Mouse (Mus musculus): ENCODE results near the gene Slc7a1.

The Slc7a1 gene

DNA sequence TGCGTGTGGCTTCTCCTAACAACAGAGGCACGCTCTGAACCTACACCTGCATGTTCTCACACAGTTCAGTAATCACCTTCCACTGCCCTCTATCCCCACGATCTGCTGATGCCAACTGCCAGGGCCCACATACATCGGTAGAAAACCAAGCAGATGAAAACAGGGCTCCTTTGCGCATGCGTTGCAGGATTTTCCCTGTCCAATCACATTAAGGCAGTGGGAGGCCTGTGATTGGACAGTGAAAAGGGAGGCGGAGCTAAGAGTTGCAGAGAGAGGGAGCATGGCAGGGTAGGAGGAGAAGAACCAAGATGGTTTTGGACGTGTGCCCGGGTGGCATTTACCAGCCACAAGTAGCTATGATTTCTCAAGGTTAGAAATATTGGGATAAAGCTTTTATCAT, 28.3 kb downstream of the Slc7a1 start:
- intact Hi-C loops (cut with DNase I): no loop called here

DNA sequence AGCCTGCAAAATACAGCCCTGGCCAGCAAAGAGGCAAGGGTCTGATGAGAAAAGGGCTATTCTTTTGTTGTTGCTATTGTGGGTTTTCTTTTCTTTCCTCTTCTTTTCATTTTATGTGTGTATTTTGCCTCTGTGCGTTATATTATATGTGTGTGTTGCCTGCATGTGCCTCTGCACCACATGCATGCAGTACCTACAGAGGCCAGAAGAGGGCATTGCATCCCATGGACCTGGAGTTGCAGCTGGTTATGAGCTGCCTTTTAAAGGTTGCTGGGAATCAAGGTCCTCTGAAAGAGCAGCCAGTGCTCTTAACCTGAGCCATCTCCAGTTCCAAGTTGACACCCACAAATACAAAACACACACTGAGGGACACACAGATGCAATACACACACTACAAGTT, 29.1 kb downstream of the Slc7a1 start:
- intact Hi-C loops (cut with DNase I): no loop called here

DNA sequence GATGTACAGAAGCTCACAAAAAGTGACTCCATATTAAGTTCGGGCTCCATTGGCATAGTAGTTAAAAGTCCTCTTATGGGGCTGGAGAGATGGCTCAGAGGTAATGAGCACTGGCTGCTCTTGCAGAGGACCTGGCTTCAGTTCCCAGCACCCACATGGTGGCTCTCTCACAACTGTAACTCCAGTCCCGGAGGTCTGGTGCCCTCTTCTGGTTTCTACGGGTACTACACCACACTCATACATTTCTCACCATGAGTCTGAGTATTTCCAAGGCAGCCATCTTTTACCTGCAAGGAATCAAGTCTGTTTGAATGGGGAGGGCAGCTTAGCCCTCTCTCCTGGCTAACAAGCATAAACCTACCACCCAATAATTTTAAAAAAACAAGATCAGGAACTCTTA, 30.5 kb downstream of the Slc7a1 start:
- intact Hi-C loops (cut with DNase I): no loop called here

DNA sequence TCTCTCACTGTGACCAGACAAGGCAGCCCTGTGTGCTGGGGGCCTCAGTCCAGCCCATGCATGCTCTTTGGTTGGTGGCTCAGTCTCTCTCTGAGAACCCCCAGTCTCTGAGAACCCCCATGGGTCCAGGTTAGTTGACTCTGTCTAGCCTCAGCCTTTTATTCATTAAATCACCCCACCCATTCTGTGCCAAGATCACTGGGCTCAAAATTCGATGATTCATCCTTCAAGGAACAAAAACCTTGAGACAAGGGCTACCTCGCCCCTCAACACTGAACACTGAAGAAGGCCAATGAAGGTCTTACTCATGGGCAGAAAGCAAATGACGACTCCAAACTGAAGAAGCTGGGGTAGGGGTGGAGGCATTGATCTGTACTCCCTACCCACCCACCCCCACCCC, 31.9 kb downstream of the Slc7a1 start:
- intact Hi-C loops (cut with DNase I): no loop called here

DNA sequence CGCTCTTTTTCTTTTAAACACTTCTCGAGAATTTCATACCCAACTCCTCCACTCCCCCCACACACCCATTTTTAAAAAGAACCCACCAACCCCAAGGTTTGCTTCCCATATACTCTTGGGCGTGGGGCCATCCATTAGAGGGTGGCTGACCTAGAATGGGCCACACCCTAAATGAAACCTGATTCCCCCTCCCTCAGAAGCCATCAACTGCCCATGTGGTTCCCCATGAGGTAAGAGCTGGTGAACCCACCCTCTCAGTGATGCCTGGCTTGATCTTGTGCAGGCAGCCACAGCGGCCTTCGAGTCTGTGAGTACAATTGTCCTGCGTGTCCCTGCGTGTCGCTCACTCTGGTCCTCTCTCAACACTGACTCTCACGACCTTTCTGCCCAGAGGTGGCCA, 33.2 kb downstream of the Slc7a1 start:
- intact Hi-C loops (cut with DNase I): no loop called here

DNA sequence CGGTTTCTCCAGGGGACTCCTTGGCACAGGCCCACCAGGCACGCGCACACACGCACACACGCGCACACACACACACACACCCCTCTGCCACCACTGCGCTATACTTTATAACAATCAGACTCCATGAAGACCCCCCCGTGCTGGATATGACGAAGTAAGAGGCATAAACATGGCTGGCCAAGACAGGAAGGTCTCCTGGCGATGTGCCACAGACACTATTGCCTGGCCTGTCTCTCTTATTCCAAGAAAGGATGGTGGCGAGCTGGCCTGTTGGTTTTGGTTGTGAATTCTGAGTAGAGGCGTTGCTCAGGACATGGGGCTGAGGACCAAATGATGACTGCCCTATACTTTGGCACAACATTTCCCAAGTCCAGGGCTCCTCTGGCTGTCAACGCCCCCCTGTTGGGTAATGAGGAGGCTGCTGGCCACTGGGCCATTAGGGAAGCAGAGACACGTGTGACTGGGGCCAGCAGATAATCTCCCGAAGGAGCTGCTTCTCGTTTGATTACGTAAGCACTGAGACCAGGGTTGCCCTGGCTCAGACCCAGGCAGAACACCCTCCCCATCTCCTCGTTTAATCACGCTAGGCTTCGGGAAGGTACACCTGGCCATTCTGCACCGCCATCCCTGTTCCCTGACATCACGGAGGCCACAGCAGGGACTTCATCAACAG, 36.1 kb downstream of the Slc7a1 start:
- intact Hi-C loops (cut with DNase I): no loop called here

DNA sequence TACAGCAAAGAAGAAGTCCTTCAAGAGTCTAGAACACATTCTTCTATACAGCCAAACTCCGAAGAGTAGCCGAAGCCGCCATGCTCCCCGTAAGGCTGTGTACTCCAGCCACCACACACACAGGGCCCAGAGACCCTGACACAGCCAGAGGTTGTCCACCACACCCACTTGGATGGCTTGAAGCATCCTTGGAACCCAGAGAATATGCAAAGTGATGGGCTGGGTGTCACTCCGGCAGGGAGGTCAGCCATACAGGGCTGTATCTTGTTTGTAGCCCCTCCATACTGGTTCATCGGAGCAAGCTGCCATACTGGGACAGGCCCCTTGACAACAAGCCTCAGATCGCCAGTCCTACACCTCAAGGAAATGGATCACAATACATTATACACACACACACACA, 37.4 kb downstream of the Slc7a1 start:
- intact Hi-C loops (cut with DNase I): no loop called here

DNA sequence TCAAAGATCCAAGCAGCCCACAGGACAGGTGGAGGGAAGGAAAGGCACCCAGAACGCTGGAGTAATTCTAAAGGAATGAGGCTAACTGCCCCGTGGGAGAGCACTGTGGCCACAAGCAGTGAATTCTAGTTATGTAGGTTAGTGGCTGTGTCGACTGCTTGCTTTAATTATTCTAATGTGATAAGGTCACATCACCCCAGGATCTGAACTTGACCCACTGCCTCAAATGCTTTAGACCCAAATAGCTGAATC, 38.0 kb downstream of the Slc7a1 start:
- intact Hi-C loops (cut with DNase I): no loop called here

DNA sequence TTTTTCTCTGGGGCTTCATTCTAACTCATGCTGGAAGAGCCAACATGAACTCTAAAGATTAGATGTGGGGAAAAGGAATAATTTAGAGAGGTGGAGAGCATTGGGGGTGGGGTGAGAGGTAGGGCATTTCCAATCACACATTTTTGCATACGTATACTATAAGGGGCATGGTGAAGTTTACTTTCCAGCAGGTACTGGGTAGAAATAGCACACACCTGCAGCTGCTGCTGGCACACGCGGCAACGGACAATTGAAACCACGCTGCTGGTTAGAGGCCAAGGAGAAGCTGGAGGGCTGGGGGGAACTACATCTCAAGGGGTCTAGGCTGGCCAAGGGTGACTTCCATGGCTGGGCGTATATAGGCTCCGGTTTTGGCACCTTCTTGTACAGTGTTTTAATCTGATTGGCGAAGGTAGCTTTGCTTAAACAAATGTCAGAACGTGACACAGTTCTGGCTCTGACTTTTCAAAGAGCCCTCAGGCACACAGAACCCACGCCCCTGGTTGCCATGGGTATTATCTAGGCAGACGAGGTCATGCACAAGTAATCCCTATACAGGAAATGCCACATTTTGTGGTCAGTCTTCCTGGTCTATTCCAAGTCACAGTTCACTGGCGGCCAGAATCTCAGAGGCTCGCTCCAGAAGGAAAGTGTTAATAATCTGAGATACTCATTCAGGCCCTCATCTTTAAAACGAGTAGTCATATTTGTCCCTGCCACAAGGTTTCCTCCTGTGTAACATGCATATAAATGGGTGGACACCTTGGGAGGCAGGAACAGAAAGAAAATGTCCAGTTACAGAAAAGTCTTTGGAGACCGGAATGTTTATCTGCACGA, 38.6 kb downstream of the Slc7a1 start:
- intact Hi-C loops (cut with DNase I): no loop called here

DNA sequence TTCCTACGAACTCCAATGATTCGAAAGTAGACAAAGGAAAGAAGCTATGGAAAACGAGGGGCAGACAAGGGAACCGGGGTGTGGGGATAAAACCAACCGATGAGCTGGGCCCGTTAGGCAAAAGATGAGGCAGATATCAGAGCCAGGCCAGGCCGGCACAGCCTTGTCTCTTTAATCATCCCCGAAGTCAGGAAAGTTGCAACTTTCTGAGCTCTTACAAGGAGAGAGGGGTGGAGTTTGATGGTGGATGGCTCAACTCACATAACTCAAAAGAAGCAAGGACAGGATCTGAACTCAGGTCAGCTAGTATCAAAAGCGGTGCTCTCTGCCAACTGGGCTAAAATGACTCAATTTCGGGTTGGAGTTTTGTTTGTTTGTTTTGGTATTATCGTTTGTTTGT, 40.6 kb downstream of the Slc7a1 start:
- intact Hi-C loops (cut with DNase I): no loop called here

DNA sequence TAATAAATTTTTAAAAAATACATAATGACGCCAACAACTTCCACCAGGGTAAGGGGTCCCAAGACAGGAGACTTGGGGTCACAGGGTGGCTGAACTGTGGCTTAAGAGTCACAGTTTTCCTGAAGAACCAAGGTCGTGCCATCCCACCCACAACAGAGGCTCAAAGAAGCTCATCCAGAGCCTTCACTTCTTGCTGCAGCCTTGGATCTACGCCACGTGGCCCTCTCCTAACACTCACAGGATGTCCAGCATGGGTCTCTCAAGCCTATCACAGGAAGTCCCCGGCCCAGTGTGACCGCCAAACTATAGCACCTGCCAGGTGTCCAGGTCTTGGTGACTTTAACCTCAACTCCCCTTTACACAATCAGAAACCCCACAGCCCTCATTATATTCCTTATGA, 42.5 kb downstream of the Slc7a1 start:
- intact Hi-C loops (cut with DNase I): no loop called here

DNA sequence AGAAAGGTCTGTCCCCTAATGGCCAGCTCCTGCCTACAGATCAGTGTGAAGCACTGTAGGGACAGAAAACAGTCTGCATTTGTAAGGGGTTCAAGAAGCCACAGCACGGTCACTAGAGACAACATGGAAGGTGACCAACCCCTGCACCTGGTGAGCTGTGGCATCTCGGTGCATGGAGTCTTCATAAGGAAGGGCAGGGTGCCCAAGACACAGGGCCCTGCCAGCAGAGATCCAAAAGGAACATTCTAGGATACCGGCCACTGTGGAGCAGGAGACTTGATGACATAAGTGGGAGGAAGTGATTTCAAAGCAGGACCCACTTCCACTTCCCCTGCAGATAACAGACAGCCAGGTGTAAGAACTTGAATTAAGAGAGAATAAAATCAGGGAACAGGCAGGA, 43.9 kb downstream of the Slc7a1 start:
- intact Hi-C loops (cut with DNase I): no loop called here

DNA sequence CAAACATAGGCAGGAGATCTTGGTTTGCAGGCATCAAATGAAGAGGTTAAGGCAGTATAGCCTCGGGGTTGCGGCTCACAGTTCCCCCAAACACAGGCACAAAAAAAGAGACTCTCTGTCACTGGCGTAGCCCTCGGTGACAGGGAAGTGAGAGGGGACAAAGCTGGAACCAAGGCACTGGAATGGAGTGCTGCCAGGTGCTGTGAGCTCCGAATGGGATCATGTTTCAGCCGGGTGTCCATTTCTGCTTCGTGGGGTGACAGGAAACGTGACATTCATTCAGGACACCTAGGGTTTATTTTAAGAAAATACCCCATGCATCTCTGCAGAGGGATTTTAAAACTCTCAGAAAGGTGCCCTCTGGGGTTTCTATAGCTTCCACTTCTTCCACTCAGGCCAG, 45.2 kb downstream of the Slc7a1 start:
- intact Hi-C loops (cut with DNase I): no loop called here

DNA sequence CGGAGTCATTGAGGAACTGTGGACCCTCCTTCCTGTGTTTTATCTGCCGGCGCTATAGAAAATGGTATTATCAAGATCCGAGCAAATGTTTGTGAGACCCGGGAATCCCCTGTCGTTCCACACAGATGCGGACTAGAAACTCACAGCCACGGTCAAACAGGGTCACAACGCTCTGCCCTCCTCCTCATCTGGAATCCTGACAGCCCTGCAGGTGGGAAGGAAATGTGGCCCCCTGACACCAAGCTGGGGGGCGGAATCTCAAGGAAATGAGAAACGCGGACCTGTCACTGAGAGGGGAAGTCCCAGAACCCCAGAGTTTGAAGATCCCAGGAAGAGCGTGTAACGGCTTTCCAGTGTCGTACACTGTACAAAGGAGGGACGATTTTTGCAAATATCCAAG, 46.3 kb downstream of the Slc7a1 start:
- intact Hi-C loops (cut with DNase I): no loop called here

DNA sequence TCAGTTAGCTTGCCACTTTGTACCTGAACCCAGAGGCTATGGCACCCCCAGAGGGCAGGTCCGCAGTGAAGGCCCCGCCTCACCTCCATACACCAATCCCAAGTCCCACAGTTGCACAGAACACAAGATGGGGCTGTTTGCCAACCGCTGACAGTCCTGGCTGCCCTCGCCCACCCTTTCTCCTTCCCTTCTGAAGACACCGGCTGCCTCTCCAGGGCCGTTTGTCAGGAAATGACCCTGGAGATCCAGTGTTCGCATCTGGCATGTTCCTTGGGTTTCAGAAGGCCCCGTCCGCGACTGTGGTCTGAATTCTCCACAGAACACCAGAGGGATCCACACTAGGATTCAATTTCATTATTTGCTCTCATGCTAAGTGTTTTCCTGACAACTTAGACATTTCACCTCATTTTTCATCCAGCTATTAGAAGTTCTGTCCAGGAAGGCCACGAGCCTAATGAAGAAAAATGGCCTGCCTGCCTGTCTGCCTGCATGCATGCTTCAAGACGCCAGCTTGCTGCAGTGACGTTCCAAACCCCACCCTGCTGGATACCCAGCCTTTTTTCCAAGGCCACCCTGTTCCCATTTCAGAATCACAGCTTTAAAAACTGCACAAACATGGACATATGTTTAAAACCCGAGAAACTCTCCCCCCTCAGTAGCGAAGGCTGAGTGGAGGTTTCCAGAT, 50.2 kb downstream of the Slc7a1 start:
- intact Hi-C loops (cut with DNase I): no loop called here

DNA sequence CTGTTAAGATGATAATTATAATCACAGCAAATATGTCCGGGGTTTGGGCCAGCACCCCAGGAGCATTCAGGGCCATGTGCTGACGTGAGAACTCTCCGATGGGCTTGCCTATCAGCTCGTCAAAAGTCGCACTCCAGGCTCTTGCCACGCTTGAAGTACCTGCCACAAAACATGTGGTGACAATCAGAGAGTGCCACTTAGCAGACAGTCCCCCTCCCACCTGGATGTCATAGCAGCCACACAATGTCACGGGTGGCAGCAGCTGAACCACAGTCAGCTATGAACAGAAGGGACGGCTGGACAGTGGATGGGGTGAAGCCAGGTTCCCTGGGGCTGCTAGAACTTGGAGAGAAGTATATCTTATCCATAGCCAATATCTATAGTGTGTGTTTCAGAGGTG, 51.6 kb downstream of the Slc7a1 start:
- intact Hi-C loops (cut with DNase I): no loop called here

DNA sequence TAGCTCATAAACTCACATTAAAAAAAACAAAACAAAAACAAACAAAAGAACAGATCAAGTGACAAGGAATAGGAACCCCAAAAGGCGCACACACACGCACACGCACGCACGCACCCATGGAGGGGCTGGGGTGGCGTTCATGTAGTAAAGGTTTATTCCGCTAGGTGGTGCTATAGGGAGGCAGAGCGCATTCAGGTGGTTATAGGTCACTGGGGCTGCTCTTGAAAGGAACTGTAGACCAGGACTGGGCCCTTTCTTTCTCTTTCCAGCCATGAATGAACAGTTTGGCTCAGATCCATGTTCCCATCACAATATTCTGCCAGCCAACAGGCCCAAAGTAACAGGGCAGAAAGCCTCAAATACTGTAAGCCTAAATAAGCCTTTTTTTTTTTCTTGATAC, 53.2 kb downstream of the Slc7a1 start:
- intact Hi-C loops (cut with DNase I): no loop called here

DNA sequence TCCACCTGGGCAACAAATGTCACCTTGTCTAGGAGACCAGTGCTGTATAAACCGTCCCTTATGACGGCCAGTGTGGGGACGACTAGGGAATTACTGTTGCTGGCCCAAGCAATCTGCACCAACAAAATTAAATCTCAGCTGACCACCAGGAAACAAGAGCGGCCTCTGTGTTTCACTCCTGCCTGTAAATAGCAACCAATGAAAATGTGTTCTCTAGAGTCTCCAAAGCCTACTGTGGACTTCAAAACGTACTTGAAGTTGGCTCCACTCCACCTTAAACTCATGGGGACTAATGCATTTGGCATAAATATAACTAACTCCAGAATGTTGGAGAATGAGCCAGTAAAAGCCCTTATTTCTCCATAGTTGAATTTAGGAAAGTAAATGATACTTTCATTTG, 55.3 kb downstream of the Slc7a1 start:
- intact Hi-C loops (cut with DNase I): loop anchor here (5.0 kb wide), 1 partner anchor 38 kb away; no protein-coding TSS in a partner anchor

DNA sequence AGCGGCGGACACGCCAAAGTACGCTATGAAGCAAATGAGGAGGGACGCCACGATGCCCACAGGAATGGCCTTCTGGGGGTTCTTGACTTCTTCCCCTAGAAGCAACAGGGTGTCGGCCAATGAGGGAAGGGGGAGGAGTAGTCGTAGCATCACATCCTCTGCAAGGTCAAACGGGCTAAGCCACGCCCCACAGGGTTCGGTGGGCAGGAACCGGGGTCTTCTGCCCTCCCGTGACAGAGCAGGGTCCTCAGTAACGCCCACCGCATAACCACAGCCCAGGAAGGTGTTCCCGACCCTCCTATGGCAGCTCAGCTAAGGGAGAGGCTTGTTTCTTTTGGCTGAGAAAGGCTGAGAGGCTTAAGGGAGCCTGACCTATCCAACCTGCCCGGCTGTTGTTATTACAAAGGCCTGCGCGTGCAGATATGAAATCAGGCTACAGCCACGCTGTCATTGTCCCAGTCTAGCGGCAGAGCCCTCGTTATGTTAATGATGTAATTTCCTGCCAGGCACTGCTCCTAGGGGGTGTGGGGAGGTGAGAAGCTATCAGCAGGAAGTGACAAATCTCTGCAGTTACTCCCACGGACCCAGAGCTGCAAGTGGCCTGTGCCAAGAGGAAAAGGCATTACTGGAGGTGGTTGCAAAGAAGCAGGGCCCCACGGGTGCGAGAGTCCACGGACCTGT, 57.5 kb downstream of the Slc7a1 start:
- intact Hi-C loops (cut with DNase I): loop anchor here (5.0 kb wide), 1 partner anchor 40 kb away; no protein-coding TSS in a partner anchor

DNA sequence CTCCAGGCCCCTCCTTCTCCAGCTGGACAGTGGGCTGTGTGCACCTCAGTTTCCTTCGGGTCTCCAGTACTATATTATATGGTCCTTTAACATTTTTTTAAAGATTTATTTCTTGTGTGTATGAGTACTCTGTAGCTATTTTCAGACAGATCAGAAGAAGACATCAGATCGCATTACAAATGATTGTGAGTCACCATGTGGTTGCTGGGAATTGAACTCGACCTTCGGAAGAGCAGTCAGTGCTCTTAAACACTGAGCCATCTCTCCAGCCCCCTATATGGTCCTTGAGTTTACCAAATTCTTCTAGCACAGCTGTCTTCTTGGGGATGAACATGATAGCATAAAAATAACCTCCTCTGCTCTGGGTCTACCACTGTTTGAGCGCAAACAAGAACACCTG, 60.6 kb downstream of the Slc7a1 start:
- intact Hi-C loops (cut with DNase I): no loop called here

DNA sequence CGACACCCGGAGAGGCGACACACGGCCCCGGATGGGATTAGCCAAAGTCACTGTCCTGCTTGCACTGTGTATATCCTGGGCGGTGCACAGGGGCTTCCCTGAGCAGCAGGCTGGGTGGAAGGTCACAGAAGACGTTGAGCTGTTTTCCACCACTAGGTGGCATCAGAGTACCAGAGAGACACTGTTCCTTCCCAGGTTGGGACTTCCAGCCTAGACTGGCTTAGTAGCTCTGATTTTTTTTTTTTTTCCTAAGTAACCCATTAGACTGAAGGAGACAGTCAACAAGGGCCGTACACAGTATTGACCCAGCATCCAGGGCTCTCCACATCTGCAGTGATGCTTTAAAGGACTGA, 67.1 kb downstream of the Slc7a1 start:
- intact Hi-C loops (cut with DNase I): loop anchor here (2.0 kb wide), 1 partner anchor 120 kb away; no protein-coding TSS in a partner anchor

Data from adrenal gland (tissue).